Mouse (Mus musculus) ovary, adult 2 months (tissue): ENCODE results near the gene Clec11a. TPM values are rescaled to one million over a fixed set of nuclear protein-coding genes. Genes with fewer than 3 reads are reported as not detected.

Experiments
- polyA plus RNA-seq: library from polyadenylated mRNA; depleted of rRNA; stranded (reverse); fragments of >200 nt; gene quantifications from 2 replicates; pipeline ENCODE4 v1.2.3, GENCODE M21; 2012; rRNA removed

The Clec11a gene
- 17.9 and 24.7 TPM in 2 replicates for polyA plus RNA-seq

DNA sequence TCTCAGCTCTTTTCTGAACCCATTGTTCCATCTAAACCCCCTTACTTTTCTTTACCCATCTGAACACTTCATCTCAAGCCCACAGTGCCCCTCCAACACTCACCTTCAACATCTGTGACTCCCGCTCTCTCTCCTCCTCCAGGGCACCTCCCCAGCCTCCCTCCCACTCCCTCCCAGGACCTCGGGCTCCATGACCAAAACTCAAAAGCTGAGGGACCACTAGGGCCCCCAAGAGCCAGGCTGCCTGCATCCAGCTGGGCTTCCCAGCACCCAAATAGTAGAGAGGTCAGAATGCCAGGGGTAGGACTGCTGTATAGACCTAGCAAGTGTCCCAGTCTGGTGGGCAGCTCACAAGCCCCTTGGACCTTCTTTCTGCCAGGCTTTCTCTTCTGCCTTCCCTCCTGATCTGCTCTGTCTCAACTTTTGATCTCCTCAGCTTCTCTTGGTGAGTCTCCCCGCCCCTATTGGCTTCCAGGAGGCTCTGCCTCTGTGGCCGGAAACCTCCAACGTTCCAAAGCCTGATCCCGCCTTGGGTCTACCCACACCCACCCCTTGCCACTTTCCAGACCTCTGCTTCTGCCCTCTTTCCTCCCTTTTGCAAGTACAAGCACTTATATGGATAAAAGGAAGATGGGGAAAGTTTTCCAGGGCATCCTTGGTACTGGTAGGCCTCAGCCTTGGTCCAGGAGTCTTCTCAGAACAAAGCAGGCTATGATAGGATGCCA, at the start of gene Clec11a:
Clec11a (minus strand) TSS at position 387 of the 725 bp plus-strand sequence.

DNA sequence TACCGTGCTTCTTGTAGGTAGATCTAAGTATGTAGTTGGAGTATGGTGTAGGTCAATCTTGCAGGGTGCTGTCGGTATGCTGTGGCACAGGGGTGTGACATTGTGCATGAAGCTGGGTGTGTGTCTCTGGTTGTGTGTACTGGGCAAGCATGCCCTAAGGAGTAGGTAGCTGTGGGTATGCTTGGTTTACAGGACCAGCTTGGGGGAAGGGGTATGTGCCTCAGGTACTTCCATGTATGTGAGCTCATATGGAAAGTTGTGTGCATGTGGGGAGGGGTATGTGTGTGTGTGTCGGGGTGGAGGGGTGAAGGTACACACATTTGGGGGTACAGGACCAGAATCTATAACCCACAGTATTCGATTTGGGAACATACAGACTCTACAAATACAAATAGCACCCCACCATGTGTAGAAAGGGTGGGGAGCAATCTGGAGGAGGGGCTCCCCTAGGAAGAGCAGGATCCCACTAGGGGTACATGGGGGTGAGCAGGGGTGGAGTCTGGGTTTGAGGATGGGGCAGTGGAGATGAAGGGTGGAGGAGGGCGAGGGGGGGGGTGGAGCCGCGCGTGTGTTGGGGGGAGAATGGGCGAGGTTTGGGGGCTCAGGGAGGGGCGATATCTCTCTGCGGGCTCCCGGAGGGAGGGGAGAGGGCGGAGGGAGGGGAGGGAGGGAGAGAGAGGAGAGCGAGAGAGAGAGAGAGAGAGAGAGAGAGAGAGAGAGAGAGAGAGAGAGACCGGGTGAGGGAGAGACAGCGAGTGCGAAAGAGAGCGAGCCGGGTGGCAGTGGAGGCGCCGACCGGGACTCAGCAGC, 3.0 kb upstream of the Clec11a start, which contains the start of gene Shank1:
Shank1 (plus strand) TSS at position 779 of the 810 bp plus-strand sequence.

DNA sequence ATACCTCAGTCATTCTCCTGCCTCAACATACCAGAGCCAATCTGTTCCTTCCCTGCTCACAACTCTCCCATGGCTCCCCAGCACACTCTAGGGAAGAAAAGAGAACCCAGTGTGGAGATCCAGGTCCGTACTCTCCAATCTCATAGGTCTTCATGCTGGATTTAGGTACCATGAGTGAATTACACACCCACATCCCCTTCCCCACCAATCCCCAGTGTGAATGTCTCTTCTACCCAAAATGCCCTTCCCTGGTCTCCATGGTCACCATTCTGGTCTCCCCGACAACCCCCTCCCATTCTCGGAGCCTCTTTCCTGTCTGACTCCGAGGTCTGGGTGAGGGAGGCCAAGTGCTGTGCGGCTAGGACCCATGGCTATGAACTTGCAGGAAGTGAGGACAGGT, 45.6 kb downstream of the Clec11a start, which contains the start of gene Gm15517:
Gm15517 (plus strand) TSS at position 301 of the 400 bp plus-strand sequence.

DNA sequence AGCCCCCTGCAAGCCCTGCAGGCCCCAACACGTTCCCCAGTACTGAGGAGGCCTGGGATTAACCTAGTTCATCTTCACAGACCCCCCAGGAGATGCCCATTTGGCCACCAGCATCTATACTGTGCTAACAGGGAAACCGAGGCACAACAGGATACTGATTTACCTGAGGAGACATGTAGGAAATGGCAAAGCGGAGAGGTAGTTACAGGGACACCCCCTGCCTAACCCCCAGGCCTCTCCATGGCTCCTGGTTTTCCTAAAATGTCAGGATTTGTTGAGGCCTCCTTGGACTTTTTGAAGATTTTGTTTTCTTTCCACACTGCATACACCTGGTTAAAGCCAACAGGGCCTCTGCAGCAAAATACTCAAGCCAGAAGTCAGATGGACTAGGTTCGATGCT, 49.4 kb downstream of the Clec11a start, which contains the start of gene Acp4:
Acp4 (minus strand) TSS at position 101 of the 400 bp plus-strand sequence.

Other genes starting within 250 kb of the Clec11a start
- gene Klk1b21, start 204.6 kb downstream of the Clec11a start, polyA plus RNA-seq, result 10.8 and 17.1 TPM in 2 replicates
- gene Klk1b22, start 194.2 kb downstream of the Clec11a start, polyA plus RNA-seq, result 1.5 TPM in 1 of 2 replicates, not detected in the other
- gene Klk1b16, start 170.1 kb downstream of the Clec11a start, polyA plus RNA-seq, result not detected in 2 replicates
- gene Klk1b24, start 118.7 kb downstream of the Clec11a start, polyA plus RNA-seq, result 4.4 and 5.6 TPM in 2 replicates
- gene Klk1b3, start 108.7 kb downstream of the Clec11a start, polyA plus RNA-seq, result not detected in 2 replicates
- not detected in 2 replicates for gene Klk1b4, start 99.5 kb downstream of the Clec11a start, polyA plus RNA-seq
- gene Klk1b5, start 91.0 kb downstream of the Clec11a start, polyA plus RNA-seq, result 0.15 and 0.29 TPM in 2 replicates
- gene Klk1, start 81.5 kb downstream of the Clec11a start, polyA plus RNA-seq, result 10.3 and 15.0 TPM in 2 replicates
- gene Gm36864, start 70.7 kb downstream of the Clec11a start, polyA plus RNA-seq, result not detected in 2 replicates
- gene 1700028J19Rik, start 60.2 kb downstream of the Clec11a start, polyA plus RNA-seq, result 1.7 and 1.9 TPM in 2 replicates
- gene 2410002F23Rik, start 60.2 kb downstream of the Clec11a start, polyA plus RNA-seq, result 302 and 308 TPM in 2 replicates
- gene Acp4, start 49.5 kb downstream of the Clec11a start, polyA plus RNA-seq, result 0.14 and 0.29 TPM in 2 replicates
- not detected in 2 replicates for gene Gm15517, start 45.5 kb downstream of the Clec11a start, polyA plus RNA-seq
- gene Shank1, start 3.4 kb upstream of the Clec11a start, polyA plus RNA-seq, result 1.6 and 1.7 TPM in 2 replicates
- gene Syt3, start 77.2 kb upstream of the Clec11a start, polyA plus RNA-seq, result 5.9 and 6.5 TPM in 2 replicates
- 2.6 and 2.8 TPM in 2 replicates for gene 1700008O03Rik, start 78.9 kb upstream of the Clec11a start, polyA plus RNA-seq
- gene Lrrc4b, start 122.1 kb upstream of the Clec11a start, polyA plus RNA-seq, result 12.9 and 15.2 TPM in 2 replicates
- gene Aspdh, start 158.5 kb upstream of the Clec11a start, polyA plus RNA-seq, result 0.46 and 2.6 TPM in 2 replicates
- 224 and 234 TPM in 2 replicates for gene Josd2, start 161.1 kb upstream of the Clec11a start, polyA plus RNA-seq
- 430 and 453 TPM in 2 replicates for gene Emc10, start 189.6 kb upstream of the Clec11a start, polyA plus RNA-seq
- gene Fam71e1, start 189.7 kb upstream of the Clec11a start, polyA plus RNA-seq, result 19.1 and 24.1 TPM in 2 replicates
- gene Mybpc2, start 217.8 kb upstream of the Clec11a start, polyA plus RNA-seq, result 1.3 and 1.4 TPM in 2 replicates
- gene Spib, start 225.2 kb upstream of the Clec11a start, polyA plus RNA-seq, result 0.78 and 1.3 TPM in 2 replicates
- 92.1 and 95.5 TPM in 2 replicates for gene Pold1, start 241.9 kb upstream of the Clec11a start, polyA plus RNA-seq
- gene Nr1h2, start 247.0 kb upstream of the Clec11a start, polyA plus RNA-seq, result 236 and 251 TPM in 2 replicates